Mouse (Mus musculus): ENCODE results near the gene Epha6. TPM values are rescaled to one million over a fixed set of nuclear protein-coding genes. Genes with fewer than 3 reads are reported as not detected.

Epha6 gene
- polyA plus RNA-seq, 1 experiment from 2014 or later, result 0.19 TPM

- ATAC-seq, result peak; percentile 71
- no peaks in the 10 kb centered on the region for H3K36me3 ChIP-seq
- no peak overlapping the region for H3K9ac ChIP-seq
- H3K27ac ChIP-seq, result no peak overlapping the region
- no peak overlapping the region for H3K4me2 ChIP-seq (replicated peaks)
- H3K9me3 ChIP-seq, result no peaks in the 10 kb centered on the region
- H3K4me1 ChIP-seq (replicated peaks), result no peaks in the 10 kb centered on the region
- no peaks in the 10 kb centered on the region for H3K27me3 ChIP-seq (replicated peaks)
- WGBS, result 5% methylated on average over 8 of the region's 8 CpGs
- no peak overlapping the region for H3K4me3 ChIP-seq (replicated peaks)
Observed at GRCm38 (mm10) chr16:59683434-59683833, 921.9 kb downstream of the Epha6 start.

- H3K9me3 ChIP-seq, result no peaks in the 10 kb centered on the region
- H3K27ac ChIP-seq, result no peak overlapping the region
- no peaks in the 10 kb centered on the region for H3K4me1 ChIP-seq (replicated peaks)
- no peaks in the 10 kb centered on the region for H3K27me3 ChIP-seq (replicated peaks)
- H3K9ac ChIP-seq, result no peak overlapping the region
- 74% methylated on average over 8 of the region's 8 CpGs for WGBS
- no peak for ATAC-seq
- no peak overlapping the region for H3K4me2 ChIP-seq (replicated peaks)
- H3K4me3 ChIP-seq (replicated peaks), result no peak overlapping the region
- no peaks in the 10 kb centered on the region for H3K36me3 ChIP-seq
Observed at GRCm38 (mm10) chr16:59682216-59682891, 923.0 kb downstream of the Epha6 start.

GRCm38 (mm10) chr16:59666938-59667337 lies 938.4 kb downstream of the Epha6 start:
- no peak for ATAC-seq
- H3K9ac ChIP-seq, result no peak overlapping the region
- H3K27me3 ChIP-seq (replicated peaks), result no peaks in the 10 kb centered on the region
- no peaks in the 10 kb centered on the region for H3K36me3 ChIP-seq
- H3K9me3 ChIP-seq, result no peaks in the 10 kb centered on the region
- 87% methylated on average over 2 of the region's 2 CpGs for WGBS
- H3K4me2 ChIP-seq (replicated peaks), result no peak overlapping the region
- H3K27ac ChIP-seq, result no peak overlapping the region
- no peak overlapping the region for H3K4me3 ChIP-seq (replicated peaks)
- no peaks in the 10 kb centered on the region for H3K4me1 ChIP-seq (replicated peaks)

GRCm38 (mm10) chr16:59643766-59644165 lies 961.6 kb downstream of the Epha6 start:
- ATAC-seq, result no peak
- no peak overlapping the region for H3K4me3 ChIP-seq (replicated peaks)
- 54% methylated on average over 2 of the region's 2 CpGs for WGBS
- no peaks in the 10 kb centered on the region for H3K36me3 ChIP-seq
- no peaks in the 10 kb centered on the region for H3K27me3 ChIP-seq (replicated peaks)
- no peak overlapping the region for H3K27ac ChIP-seq
- H3K4me1 ChIP-seq (replicated peaks), result no peaks in the 10 kb centered on the region
- H3K9ac ChIP-seq, result no peak overlapping the region
- no peak overlapping the region for H3K4me2 ChIP-seq (replicated peaks)
- H3K9me3 ChIP-seq, result no peaks in the 10 kb centered on the region

GRCm38 (mm10) chr16:59639985-59640384 lies 965.3 kb downstream of the Epha6 start:
- no peak overlapping the region for H3K9ac ChIP-seq
- 90% methylated on average over 3 of the region's 3 CpGs for WGBS
- ATAC-seq, result no peak
- no peak overlapping the region for H3K4me3 ChIP-seq (replicated peaks)
- H3K4me2 ChIP-seq (replicated peaks), result no peak overlapping the region
- H3K4me1 ChIP-seq (replicated peaks), result no peaks in the 10 kb centered on the region
- H3K27me3 ChIP-seq (replicated peaks), result no peaks in the 10 kb centered on the region
- H3K36me3 ChIP-seq, result no peaks in the 10 kb centered on the region
- H3K27ac ChIP-seq, result no peak overlapping the region
- no peaks in the 10 kb centered on the region for H3K9me3 ChIP-seq

- no peaks in the 10 kb centered on the region for H3K27me3 ChIP-seq (replicated peaks)
- peak; percentile 99 for ATAC-seq
- under 1% methylated on average over 46 of the region's 46 CpGs for WGBS
- peak within 1 kb of the TSS; percentile 46 for H3K9ac ChIP-seq
- H3K4me3 ChIP-seq (replicated peaks), result peak within 1 kb of the TSS; percentile 56
- peak within 1 kb of the TSS; percentile 77 for H3K4me2 ChIP-seq (replicated peaks)
- H3K4me1 ChIP-seq (replicated peaks), result no peaks in the 10 kb centered on the region
- H3K9me3 ChIP-seq, result no peaks in the 10 kb centered on the region
- H3K27ac ChIP-seq, result peak within 1 kb of the TSS; percentile 96
- no peaks in the 10 kb centered on the region for H3K36me3 ChIP-seq
Observed at GRCm38 (mm10) chr16:59639102-59639691, 966.1 kb downstream of the Epha6 start, which contains the start of gene Arl6. Gene Arl6 (minus strand): TSS chr16:59639391.

- no peak overlapping the region for H3K4me2 ChIP-seq (replicated peaks)
- no peaks in the 10 kb centered on the region for H3K4me1 ChIP-seq (replicated peaks)
- ATAC-seq, result no peak
- H3K27me3 ChIP-seq (replicated peaks), result no peaks in the 10 kb centered on the region
- WGBS, result 84% methylated on average over 2 of the region's 2 CpGs
- H3K36me3 ChIP-seq, result no peaks in the 10 kb centered on the region
- H3K27ac ChIP-seq, result no peak overlapping the region
- no peaks in the 10 kb centered on the region for H3K9me3 ChIP-seq
- no peak overlapping the region for H3K4me3 ChIP-seq (replicated peaks)
- no peak overlapping the region for H3K9ac ChIP-seq
Observed at GRCm38 (mm10) chr16:59634598-59634997, 970.7 kb downstream of the Epha6 start.

GRCm38 (mm10) chr16:59621554-59621953 lies 983.8 kb downstream of the Epha6 start:
- H3K9ac ChIP-seq, result no peak overlapping the region
- H3K36me3 ChIP-seq, result no peaks in the 10 kb centered on the region
- no peaks in the 10 kb centered on the region for H3K27me3 ChIP-seq (replicated peaks)
- no peak overlapping the region for H3K4me2 ChIP-seq (replicated peaks)
- ATAC-seq, result no peak
- WGBS, result 95% methylated on average over 2 of the region's 2 CpGs
- H3K9me3 ChIP-seq, result no peaks in the 10 kb centered on the region
- no peak overlapping the region for H3K4me3 ChIP-seq (replicated peaks)
- H3K27ac ChIP-seq, result no peak overlapping the region
- H3K4me1 ChIP-seq (replicated peaks), result no peaks in the 10 kb centered on the region

- Histone ChIP-seq H3K36me3 (no peaks in the 10 kb centered on the region), H3K4me3 (replicated peaks) (no peak overlapping the region), H3K27ac (no peak overlapping the region), H3K4me1 (replicated peaks) (no peaks in the 10 kb centered on the region), H3K27me3 (replicated peaks) (no peaks in the 10 kb centered on the region), H3K9ac (no peak overlapping the region), H3K4me2 (replicated peaks) (no peak overlapping the region), H3K9me3 (no peaks in the 10 kb centered on the region)
- WGBS, result 34% methylated on average over 3 of the region's 3 CpGs
- peak; percentile 81 for ATAC-seq
Observed at GRCm38 (mm10) chr16:59617167-59617566, 988.2 kb downstream of the Epha6 start.

- Histone ChIP-seq H3K9me3 (no peaks in the 10 kb centered on the region), H3K27ac (no peak overlapping the region), H3K4me1 (replicated peaks) (no peaks in the 10 kb centered on the region), H3K4me2 (replicated peaks) (no peak overlapping the region), H3K4me3 (replicated peaks) (no peak overlapping the region), H3K9ac (no peak overlapping the region), H3K27me3 (replicated peaks) (no peaks in the 10 kb centered on the region), H3K36me3 (no peaks in the 10 kb centered on the region)
- ATAC-seq, result no peak
- WGBS, result 78% methylated on average over 3 of the region's 3 CpGs
Observed at GRCm38 (mm10) chr16:59615675-59616074, 989.7 kb downstream of the Epha6 start.

- Histone ChIP-seq H3K4me2 (replicated peaks) (no peak overlapping the region), H3K27ac (no peak overlapping the region), H3K9ac (no peak overlapping the region), H3K27me3 (replicated peaks) (no peaks in the 10 kb centered on the region), H3K4me3 (replicated peaks) (no peak overlapping the region), H3K36me3 (no peaks in the 10 kb centered on the region), H3K4me1 (replicated peaks) (no peaks in the 10 kb centered on the region), H3K9me3 (no peaks in the 10 kb centered on the region)
- 87% methylated on average over 1 of the region's 1 CpGs for WGBS
- no peak for ATAC-seq
Observed at GRCm38 (mm10) chr16:59610750-59611149, 994.6 kb downstream of the Epha6 start.

- no peak overlapping the region for H3K4me3 ChIP-seq (replicated peaks)
- no peaks in the 10 kb centered on the region for H3K27me3 ChIP-seq (replicated peaks)
- H3K9ac ChIP-seq, result no peak overlapping the region
- H3K36me3 ChIP-seq, result no peaks in the 10 kb centered on the region
- ATAC-seq, result no peak
- no peaks in the 10 kb centered on the region for H3K9me3 ChIP-seq
- H3K4me1 ChIP-seq (replicated peaks), result peaks cover 4% of the 10 kb centered on the region; the same call in 1 of the 2 replicates
- no peak overlapping the region for H3K4me2 ChIP-seq (replicated peaks)
- WGBS, result 75% methylated on average over 15 of the region's 15 CpGs
- H3K27ac ChIP-seq, result no peak overlapping the region
Observed at GRCm38 (mm10) chr16:59604078-59604781, 1001.1 kb downstream of the Epha6 start.

Data from intestine, embryonic 15.5 days (tissue).